Mouse (Mus musculus): ENCODE measurements around the gene Ggta1.

The Ggta1 gene

GRCm38 (mm10) chr2:35406611-35407010 lies 56.4 kb downstream of the Ggta1 start:
- no peak for DNase-seq (ENCODE audit: low spot score)

GRCm38 (mm10) chr2:35402391-35402790 lies 60.6 kb downstream of the Ggta1 start:
- no peak for DNase-seq (ENCODE audit: low spot score)

GRCm38 (mm10) chr2:35400739-35401138 lies 62.3 kb downstream of the Ggta1 start:
- DNase-seq (ENCODE audit: low spot score) = no peak

GRCm38 (mm10) chr2:35398184-35398828 lies 64.7 kb downstream of the Ggta1 start:
- DNase-seq (ENCODE audit: low spot score) = no peak

- peak; percentile 73 for DNase-seq (ENCODE audit: low spot score)
Measured at GRCm38 (mm10) chr2:35397590-35398173, 65.3 kb downstream of the Ggta1 start.

GRCm38 (mm10) chr2:35397096-35397495 lies 65.9 kb downstream of the Ggta1 start, which contains the start of gene 4930402F06Rik:
4930402F06Rik (minus strand) TSS chr2:35397175.
- DNase-seq (ENCODE audit: low spot score) = no peak

- no peak for DNase-seq (ENCODE audit: low spot score)
Measured at GRCm38 (mm10) chr2:35385441-35385871, 77.6 kb downstream of the Ggta1 start.

GRCm38 (mm10) chr2:35379306-35379705 lies 83.7 kb downstream of the Ggta1 start:
- DNase-seq (ENCODE audit: low spot score) = no peak

GRCm38 (mm10) chr2:35377600-35377999 lies 85.4 kb downstream of the Ggta1 start:
- no peak for DNase-seq (ENCODE audit: low spot score)

GRCm38 (mm10) chr2:35373003-35373402 lies 90.0 kb downstream of the Ggta1 start:
- DNase-seq (ENCODE audit: low spot score) = peak; percentile 71

GRCm38 (mm10) chr2:35370686-35371085 lies 92.3 kb downstream of the Ggta1 start:
- DNase-seq (ENCODE audit: low spot score) = no peak

GRCm38 (mm10) chr2:35367629-35368028 lies 95.4 kb downstream of the Ggta1 start, which contains the start of gene 4930568D16Rik:
4930568D16Rik (minus strand) TSS chr2:35367729.
- no peak for DNase-seq (ENCODE audit: low spot score)
